Mouse (Mus musculus) mature B cell (primary cell): ENCODE measurements around the gene Ccr6.
"Not testable (repeated sequence)": the region's sequence is repeated elsewhere in the genome, so short reads cannot be mapped to it uniquely, and the experiment has no call there.

Experiments
- in situ Hi-C: fragments of 300-500 bp; cut with MboI; formaldehyde crosslinking; loops from 2 replicates; pipeline ENCODE4 v1.14.3; 2019

The Ccr6 gene

GRCm38 (mm10) chr17:8233618-8234214, 2.1 kb upstream of the Ccr6 start:
- in situ Hi-C loops, result no loop called here

- in situ Hi-C loops, result no loop called here
Observed at GRCm38 (mm10) chr17:8234537-8234936, 1.3 kb upstream of the Ccr6 start.

GRCm38 (mm10) chr17:8238012-8238710, 2.3 kb downstream of the Ccr6 start:
- in situ Hi-C loops, result no loop called here

- in situ Hi-C loops, result no loop called here
Observed at GRCm38 (mm10) chr17:8239561-8239960, 3.7 kb downstream of the Ccr6 start.

GRCm38 (mm10) chr17:8240517-8240916, 4.7 kb downstream of the Ccr6 start:
- in situ Hi-C loops, result no loop called here

GRCm38 (mm10) chr17:8241645-8242044, 5.8 kb downstream of the Ccr6 start:
- in situ Hi-C loops, result no loop called here

- in situ Hi-C loops, result no loop called here
Observed at GRCm38 (mm10) chr17:8242186-8242585, 6.3 kb downstream of the Ccr6 start.

GRCm38 (mm10) chr17:8244124-8244523, 8.3 kb downstream of the Ccr6 start:
- in situ Hi-C loops, result no loop called here

GRCm38 (mm10) chr17:8246102-8246754, 10.4 kb downstream of the Ccr6 start:
- in situ Hi-C loops, result loop anchor here (5.0 kb wide), 1 partner anchor 44 kb away; no protein-coding TSS in a partner anchor

- in situ Hi-C loops, result no loop called here
Observed at GRCm38 (mm10) chr17:8251704-8252103, 15.9 kb downstream of the Ccr6 start.

GRCm38 (mm10) chr17:8254268-8254667, 18.4 kb downstream of the Ccr6 start:
- in situ Hi-C loops, result no loop called here

- in situ Hi-C loops, result no loop called here
Observed at GRCm38 (mm10) chr17:8254914-8255313, 19.1 kb downstream of the Ccr6 start.

GRCm38 (mm10) chr17:8255583-8255982, 19.7 kb downstream of the Ccr6 start:
- in situ Hi-C loops, result no loop called here

GRCm38 (mm10) chr17:8256982-8257381, 21.1 kb downstream of the Ccr6 start:
- in situ Hi-C loops, result no loop called here

- in situ Hi-C loops, result not testable (repeated sequence)
Observed at GRCm38 (mm10) chr17:8264638-8265037, 28.8 kb downstream of the Ccr6 start.

GRCm38 (mm10) chr17:8272054-8272749, 36.4 kb downstream of the Ccr6 start:
- in situ Hi-C loops, result no loop called here

GRCm38 (mm10) chr17:8272951-8273350, 37.1 kb downstream of the Ccr6 start:
- in situ Hi-C loops, result no loop called here

GRCm38 (mm10) chr17:8276071-8276470, 40.2 kb downstream of the Ccr6 start:
- in situ Hi-C loops, result no loop called here

- in situ Hi-C loops, result no loop called here
Observed at GRCm38 (mm10) chr17:8276680-8277079, 40.8 kb downstream of the Ccr6 start.

GRCm38 (mm10) chr17:8277266-8277665, 41.4 kb downstream of the Ccr6 start:
- in situ Hi-C loops, result no loop called here

GRCm38 (mm10) chr17:8278356-8278755, 42.5 kb downstream of the Ccr6 start:
- in situ Hi-C loops, result no loop called here

- in situ Hi-C loops, result no loop called here
Observed at GRCm38 (mm10) chr17:8282821-8283525, 47.1 kb downstream of the Ccr6 start, which contains the start of gene Mpc1. TSS of gene Mpc1 (plus strand) at chr17:8282904.
